Mouse (Mus musculus) cerebellum, adult 11-12 months (tissue): ENCODE data around the gene Fam19a5.

Experiments used
- DNase-seq: peaks from one replicate; pipeline ENCODE4 v3.0.0; 2022

The Fam19a5 gene

DNA sequence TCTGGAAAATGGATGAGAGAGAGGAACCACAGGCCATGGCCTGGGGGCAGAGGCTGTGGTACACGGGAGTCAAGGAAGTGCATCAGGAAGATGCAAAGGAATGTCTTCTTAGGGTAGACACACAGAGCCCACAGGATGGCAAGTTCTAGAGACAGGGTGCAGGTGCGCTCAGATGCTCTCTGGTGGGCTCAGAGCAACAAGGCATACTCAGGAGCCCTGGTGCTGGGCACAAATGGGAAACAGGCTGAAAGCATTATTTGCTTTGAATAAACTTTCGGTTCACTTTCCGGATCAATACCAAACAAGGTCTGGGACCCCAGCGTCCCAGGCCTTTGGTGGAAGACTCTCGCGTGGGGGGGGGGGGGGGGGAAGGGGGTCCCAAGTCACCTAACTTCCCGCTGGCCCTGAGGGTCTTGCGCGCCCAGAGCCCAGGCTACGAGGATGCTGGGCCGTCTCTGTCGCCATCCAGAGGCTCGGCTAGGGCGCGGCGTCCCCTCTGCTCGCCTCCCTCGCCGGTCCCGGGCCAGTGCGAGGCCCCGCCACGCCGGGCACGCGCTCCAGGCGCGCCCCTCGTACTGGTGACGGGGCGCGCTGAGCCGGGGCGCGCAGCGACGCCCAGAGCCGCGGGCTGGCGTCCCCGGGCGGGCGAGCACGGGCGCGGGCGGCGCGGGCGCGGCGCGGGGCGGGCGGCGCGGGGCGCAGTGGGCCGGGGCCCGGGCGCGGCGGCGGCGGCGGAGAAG is at the start of gene Fam19a5:
TSS of gene Fam19a5 (plus strand) at position 701 of the 740 bp plus-strand sequence.
- peak; percentile 77 for DNase-seq

DNA sequence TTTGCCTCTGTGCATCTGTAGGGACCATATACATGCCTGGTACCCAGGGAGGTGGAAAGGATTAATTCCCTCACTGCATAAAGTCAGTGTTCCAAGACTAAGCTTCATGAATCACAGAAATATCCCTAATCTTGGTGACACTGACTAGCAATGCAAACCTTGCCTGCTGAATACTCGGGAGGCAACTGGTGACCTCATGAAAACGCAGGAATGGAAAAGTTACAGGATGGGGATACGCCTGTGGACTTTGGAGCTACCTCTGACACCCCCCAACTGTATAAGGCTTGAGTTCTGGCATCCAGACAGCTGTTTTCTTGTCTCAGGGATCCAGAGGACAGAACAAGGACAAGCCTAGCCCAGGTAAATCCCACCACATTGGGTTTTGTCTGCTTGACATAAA is 42.4 kb upstream of the Fam19a5 start:
- no peak for DNase-seq

DNA sequence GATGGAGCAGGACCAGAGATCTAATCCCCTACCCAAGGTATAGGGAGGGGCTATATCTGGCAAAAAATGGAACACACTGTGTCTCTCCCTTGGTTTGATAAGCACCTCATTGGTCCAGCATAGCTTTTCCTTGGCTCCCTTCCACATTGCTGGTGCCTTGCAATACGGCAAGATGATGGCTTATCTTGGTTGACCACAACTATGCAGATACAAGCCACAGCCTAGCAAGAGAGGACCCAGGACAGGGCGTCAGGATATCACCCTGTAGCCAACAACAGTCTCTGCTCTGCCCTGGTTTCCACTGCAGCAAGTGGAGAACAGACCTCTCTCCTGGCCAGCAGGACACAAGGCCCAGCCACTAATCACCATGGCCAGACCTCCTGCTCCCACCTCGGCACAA is 36.8 kb upstream of the Fam19a5 start:
- no peak for DNase-seq

GRCm38 (mm10) chr15:87510886-87511285 is 33.2 kb upstream of the Fam19a5 start:
- no peak for DNase-seq

DNA sequence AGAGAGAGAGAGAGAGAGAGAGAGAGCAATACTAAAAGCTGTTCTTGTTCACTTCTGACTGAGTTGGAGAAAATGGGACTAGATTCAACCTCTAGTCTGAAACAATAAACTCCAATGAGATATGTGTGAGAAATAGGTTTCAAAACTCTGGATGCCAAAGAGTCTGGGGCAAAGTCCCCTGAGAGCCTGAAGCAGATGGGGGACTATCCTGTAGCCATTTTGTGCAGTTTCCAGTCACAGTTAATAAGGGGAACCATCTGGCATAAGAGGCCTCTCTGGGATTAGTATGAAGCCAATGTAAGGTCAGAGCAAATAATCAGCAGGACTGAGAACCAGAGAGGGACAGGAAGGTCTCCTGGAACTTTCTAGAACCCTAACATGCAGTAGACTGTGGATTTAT is 25.9 kb upstream of the Fam19a5 start:
- no peak for DNase-seq

DNA sequence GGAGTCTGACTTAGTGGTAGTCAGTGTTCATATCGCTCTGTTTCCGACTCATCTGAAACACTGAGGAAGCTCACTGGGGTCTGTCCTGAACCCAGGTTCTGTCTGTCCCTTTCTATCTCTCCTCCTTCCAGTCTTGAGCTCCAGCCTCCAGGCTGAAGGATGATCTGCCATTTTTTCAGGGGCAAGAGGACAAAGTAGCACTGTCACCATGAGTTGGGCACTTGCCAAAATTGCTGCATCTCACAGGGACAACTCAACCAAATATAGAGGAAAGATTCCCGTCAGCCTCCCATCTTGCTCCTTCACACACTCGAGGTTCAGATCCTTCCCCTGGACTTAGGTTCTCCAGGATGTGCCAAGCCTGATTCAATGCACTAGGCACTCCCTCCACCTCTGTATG is 14.8 kb upstream of the Fam19a5 start:
- DNase-seq, result no peak

GRCm38 (mm10) chr15:87541656-87542055 is 2.4 kb upstream of the Fam19a5 start:
- peak; percentile 41 for DNase-seq

- DNase-seq, result peak; percentile 57
Measured at GRCm38 (mm10) chr15:87544401-87545129, 466 bp downstream of the Fam19a5 start.

- DNase-seq, result peak; percentile 42
Measured at GRCm38 (mm10) chr15:87545130-87545642, 1.1 kb downstream of the Fam19a5 start.

DNA sequence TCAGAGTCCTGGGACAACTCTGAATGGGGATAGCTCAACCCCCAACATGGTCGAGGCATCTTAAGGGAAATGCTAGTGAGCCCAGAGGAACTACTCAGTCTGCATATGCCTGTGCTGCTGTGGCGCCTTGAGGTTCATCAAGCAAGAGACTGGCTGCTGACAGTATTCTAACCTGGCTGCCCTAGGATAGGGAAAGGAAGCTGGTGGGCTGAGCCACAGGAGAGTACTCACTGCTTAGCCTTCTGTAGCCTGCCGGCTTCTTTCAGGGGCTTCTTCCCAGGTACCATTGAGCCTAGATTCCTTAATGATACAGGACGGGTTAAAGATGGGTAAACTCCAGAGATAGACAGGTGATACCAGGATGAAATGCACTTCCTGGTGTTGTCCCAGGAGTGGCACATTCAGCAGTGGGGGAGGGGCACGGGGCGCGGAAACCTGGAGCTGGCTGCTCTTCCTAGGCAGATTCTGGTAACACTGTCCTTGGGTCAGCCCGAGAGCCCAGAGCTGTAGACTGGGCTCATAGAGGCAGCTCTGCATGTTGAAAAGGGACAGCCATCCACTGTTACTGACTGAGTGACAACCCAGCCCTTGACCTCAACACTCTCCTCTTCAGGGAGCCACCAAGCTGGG is 1.7 kb downstream of the Fam19a5 start:
- no peak for DNase-seq

DNA sequence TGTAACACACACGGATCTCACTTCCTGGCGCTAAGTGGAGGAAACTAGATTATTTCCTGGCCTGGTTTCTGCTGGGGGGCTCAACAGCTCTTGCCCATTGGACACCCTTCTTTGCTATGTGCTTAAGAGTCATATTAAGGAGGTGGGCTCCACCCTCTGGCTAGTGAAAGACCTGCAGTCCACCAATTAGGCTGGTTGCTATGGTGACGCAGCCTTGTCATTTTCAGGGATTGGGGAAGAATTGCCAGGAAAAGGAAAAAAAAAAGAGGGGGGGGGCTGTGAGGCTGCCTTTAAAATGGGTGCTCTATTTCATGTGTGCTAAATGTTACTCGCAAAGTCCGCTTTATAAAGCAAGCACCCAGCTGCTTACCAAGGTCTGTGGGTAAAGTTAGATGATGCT is 2.9 kb downstream of the Fam19a5 start:
- peak; percentile 63 for DNase-seq

GRCm38 (mm10) chr15:87549724-87550123 is 5.6 kb downstream of the Fam19a5 start:
- no peak for DNase-seq

DNA sequence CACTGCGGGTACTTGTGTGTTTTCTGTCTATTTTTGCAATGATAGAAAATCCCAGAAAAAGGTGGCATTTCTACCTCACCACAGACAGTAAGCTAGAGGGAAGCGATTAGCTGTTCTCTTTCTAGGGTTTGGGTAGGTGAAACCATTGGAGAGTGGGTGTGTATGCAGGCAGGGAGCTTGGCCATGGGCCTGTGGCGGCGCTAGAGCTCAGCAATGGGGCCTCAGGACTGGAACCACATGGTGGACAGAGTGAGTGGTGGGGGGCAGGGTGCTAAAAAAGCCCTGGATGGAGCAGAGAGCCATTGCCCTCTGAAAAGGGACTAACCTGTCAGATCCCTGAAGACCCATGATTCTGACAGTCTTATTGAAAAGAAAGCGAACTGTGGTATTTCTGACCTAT is 6.7 kb downstream of the Fam19a5 start:
- DNase-seq, result no peak

DNA sequence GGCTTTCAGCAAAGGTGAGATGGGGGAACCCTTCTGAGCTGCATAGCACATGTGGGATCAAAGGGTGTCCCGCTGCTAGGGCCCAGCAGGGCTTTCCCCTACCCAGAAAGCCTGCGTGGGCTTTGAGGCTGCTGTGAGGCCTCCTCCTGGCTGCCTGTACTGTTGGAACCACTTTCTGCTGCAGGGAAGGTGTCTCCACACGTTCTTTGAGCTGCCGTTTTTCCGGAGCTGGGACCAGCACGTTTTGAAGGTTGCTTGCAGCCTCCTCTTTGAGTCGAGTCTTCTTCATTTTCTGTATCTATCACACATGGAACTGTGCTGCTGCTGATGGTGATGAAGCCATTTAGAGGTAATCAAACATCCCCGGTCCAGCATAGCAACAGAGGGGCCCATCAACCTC is 7.5 kb downstream of the Fam19a5 start:
- DNase-seq, result no peak

DNA sequence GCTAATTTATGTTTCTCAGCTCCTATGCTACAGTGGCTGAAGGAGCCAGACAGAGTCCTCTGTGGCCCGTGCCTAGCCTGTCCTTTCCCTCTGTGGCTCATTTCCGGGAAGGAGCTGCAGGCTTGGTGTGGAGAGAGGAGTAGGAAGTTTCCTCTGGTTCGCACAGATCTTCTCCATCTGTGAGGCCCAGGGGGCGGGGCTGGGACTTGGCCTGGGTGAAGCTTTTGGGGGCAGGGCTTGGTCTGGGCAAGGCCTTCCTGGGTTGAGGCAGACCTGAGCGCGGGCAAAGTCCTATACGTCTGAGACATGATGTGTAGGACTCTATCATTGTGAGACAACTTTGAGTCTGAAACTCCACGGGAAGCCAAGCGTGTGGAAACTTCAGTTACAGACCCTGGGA is 11.7 kb downstream of the Fam19a5 start:
- DNase-seq, result no peak

DNA sequence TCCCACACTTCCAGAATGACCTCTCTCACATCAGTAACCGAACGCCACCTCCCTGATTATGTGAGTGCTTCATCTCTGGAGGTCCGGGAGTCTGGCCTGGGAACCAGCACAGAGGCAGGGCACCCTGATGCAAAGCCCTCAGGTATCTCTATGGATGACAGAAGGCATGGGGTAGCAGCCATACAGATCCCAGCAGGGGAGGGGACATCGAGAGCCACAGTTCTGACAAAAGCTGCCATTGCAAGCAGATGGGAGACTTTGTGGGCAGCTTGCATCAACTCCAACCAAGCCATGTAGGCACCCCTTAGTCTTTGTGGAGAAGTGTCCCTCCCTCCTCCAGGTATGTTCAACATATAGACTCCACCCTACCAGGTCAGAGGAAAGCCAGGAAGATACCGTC is 20.2 kb downstream of the Fam19a5 start:
- DNase-seq, result peak; percentile 58

DNA sequence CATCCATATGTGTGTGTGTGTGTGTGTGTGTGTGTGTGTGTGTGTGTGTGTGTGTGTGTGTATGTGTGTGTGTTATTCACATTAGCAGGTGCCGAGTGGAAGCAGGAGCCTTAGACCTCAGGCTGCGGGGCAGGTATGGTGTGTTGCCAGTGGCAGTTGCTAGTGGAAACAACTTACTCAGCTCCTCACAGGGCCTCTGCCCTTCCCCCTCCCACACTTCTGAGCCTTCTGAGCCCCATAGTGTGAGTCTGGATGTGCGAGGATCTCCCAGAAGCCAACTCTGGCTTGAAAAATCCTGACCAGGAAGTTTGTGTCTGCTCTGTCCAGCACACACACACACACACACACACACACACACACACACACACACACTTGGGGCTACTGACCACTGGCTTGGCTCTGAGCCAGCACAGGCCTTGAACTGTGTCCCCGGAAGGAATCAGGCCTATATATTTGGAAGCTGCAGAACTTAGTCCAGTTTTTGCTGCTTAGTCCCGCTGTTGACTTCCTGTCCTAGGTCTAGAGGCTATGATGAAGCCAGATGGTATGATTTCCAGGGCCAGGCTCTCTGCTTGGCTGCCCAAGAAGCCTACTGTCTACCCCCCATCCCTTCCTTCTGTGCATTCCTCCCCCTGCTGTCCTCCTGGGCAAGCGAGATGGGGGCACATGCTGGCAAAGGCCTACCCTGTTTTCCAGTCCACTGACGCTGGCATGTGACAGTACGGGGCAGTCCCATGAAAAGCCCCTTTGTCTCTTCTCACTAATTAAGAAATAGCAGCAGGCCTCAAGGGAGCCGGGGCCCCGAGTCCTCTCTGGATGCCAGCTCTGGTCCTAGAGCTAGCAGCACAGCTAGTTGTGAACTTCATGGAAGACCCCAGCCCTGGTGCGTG is 22.2 kb downstream of the Fam19a5 start:
- peak; percentile 87 for DNase-seq

DNA sequence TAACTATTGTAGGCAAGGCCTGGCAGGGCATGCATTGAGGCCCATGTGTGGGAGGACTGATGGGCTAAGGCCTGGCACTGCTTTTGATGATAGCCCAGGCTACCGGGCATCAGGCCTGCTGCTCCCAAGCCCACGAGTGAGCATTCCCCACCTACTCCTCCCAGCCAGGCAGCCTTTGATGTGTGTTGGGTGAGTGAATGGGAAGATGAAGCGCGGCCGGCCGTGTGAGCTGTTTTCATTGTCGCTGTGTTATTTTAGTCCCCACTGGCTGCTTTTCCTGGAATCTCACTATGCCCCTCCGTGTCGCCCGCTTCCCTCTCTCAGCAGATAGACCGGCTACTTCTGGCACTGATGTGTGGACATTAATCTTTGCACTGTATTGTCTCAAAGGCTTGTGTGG is 26.1 kb downstream of the Fam19a5 start:
- no peak for DNase-seq

DNA sequence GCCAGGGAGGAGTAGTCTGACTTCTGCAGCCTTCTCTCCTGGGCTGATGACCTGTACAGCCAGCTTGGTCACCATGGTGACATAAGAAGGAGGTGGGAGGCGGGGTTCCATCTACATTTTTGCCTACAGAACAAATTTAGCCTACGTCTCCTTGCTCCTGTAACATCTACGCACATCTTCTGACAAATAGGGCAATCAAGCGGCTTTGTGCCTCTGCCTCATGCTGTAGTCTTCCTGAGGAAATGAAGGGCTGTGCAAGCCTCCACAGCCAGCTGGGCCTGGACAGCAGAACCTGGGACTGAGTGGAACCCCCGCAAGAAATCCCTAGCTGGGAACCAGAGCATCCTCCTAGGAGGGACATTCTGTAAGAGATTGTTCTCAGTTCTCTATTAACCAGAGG is 35.8 kb downstream of the Fam19a5 start:
- DNase-seq, result no peak

DNA sequence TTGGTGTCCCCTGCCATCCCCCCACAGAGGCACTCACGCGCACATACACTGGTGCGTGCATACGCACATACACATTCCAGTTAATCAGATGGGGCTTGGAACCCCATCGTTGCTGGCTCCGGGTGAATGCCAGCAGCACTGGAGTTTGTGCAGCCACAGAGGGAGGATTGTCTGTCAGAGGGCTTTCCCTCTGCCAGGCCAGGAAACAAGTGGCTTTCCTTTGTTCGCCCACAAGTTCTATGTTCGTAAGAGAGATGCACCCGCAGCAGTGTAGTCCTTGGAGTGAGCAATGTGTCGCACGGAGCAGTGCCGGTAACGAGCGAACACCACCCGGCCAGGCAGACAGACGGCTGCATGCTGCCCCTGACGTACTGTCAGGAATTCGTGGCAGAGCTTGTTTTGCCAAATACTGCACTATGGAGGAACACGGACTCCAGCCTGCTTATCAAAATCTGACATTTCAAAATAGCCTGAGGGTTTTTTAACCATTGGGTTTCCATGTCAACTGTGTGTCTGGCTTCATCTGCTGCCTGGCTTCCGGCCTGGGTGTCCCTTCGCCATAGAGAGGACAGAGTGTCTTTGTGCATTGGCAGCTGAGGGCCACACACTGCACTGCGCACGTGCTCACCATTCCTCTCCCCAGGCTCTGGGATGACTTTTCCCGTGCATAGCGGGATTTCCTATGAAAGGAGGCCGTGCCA is 40.0 kb downstream of the Fam19a5 start:
- no peak for DNase-seq

- DNase-seq, result no peak
Measured at GRCm38 (mm10) chr15:87590975-87591374, 46.9 kb downstream of the Fam19a5 start.

DNA sequence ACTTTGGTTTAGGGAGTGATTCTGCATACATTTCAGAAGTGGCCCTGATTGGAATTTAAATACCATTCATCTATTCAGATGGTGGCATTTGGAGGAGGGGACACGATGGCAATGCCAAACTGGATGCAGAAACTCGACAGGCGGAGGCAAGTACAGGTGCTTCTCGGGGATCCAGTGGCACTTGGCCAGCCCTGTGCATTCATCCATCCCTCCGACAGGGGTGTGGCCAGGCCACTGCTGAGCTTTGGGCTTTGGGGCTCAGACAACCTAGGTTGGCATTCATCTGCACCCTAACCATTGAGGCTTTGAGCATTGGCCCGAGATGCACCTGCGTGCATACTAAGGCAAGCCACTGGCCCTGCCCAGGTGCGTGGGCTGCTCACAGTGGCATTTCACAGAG is 52.6 kb downstream of the Fam19a5 start:
- DNase-seq, result peak; percentile 63
